ENCODE assay signal across 21 mouse cellular contexts in genomic region chr4:42860483-42860882, GRCm38 (mm10). TPM values are rescaled to one million over a fixed set of nuclear protein-coding genes. Genes with fewer than 3 reads are reported as not detected.
DNase-seq lines count a peak whose midpoint lies in the region; ATAC-seq and TF ChIP-seq lines count a peak whose summit lies in the region.
"Not testable (repeated sequence)": the region's sequence is repeated elsewhere in the genome, so short reads cannot be mapped to it uniquely, and the experiment has no call there.
"Had no signal": no experiment of that assay in that cellular context is flagged by ENCODE, and none has a peak within 500 bp of the region (broad histone marks: within the 10 kb centered on the region; RNA-seq: fewer than 3 reads in every experiment).

No protein-coding gene starts in this region.

- H3K27me3 ChIP-seq in liver, embryonic 14.5 days (ENCODE audit: control insufficient read depth, insufficient read depth, low read length); stomach, embryonic 15.5 days (replicated peaks): not testable (repeated sequence)

- TF ChIP-seq CTCF in bone marrow, adult 2 months (IDR thresholded peaks at IDR 0.05; ENCODE audit: control insufficient read depth, insufficient read depth, low read length); liver, embryonic 14.5 days (IDR thresholded peaks at IDR 0.05; ENCODE audit: low read depth): not testable (repeated sequence)

- not testable (repeated sequence) for H3K4me3 ChIP-seq in bone marrow, adult 2 months (replicated peaks; ENCODE audit: control insufficient read depth, low read depth, low read length); liver, embryonic 14.5 days (ENCODE audit: insufficient read depth in 1 of 2, low read depth in 2 of 2, low read length in 2 of 2); stomach, embryonic 15.5 days (replicated peaks)

- peak overlapping the region; percentile 90 for H3K27ac ChIP-seq in bone marrow, adult 2 months (ENCODE audit: control insufficient read depth, insufficient read depth, low read depth, low read length, poor library complexity)
- peak overlapping the region; percentile 97 for H3K27ac ChIP-seq in liver, embryonic 14.5 days
- not testable (repeated sequence) for H3K27ac ChIP-seq in stomach, embryonic 15.5 days

- H3K4me2 ChIP-seq in liver, embryonic 14.5 days (ENCODE audit: low read depth) = peak overlapping the region; percentile 60
- H3K4me2 ChIP-seq in stomach, embryonic 15.5 days = not testable (repeated sequence)

- peak; percentile 92 for TF ChIP-seq EP300 in liver, embryonic 14.5 days (IDR thresholded peaks at IDR 0.05; ENCODE audit: low read depth)

- peak overlapping the region; percentile 74 for H3K9ac ChIP-seq in liver, embryonic 14.5 days (replicated peaks)
- not testable (repeated sequence) for H3K9ac ChIP-seq in stomach, embryonic 15.5 days

- H3K9me3 ChIP-seq in liver, embryonic 14.5 days (ENCODE audit: control insufficient read depth, low read length); stomach, embryonic 15.5 days: not testable (repeated sequence)

- H3K36me3 ChIP-seq in liver, embryonic 14.5 days (replicated peaks; ENCODE audit: control insufficient read depth, insufficient read depth, low read depth); stomach, embryonic 15.5 days: not testable (repeated sequence)

- TF ChIP-seq POLR2A in bone marrow, adult 2 months (IDR thresholded peaks at IDR 0.05; ENCODE audit: borderline replicate concordance, control insufficient read depth, low read depth, low read length) = not testable (repeated sequence)

- peak; percentile 100 for ATAC-seq in liver, embryonic 14.5 days (ENCODE audit: insufficient read depth)
- peak; percentile 87 for ATAC-seq in megakaryocyte progenitor cell, adult 5-6 weeks (replicated peaks; ENCODE audit: poor library complexity)
- ATAC-seq in stomach, embryonic 15.5 days (ENCODE audit: insufficient read depth, low FRiP score, low read depth) = peak; percentile 87; the same call in 1 of the 2 replicates

- 62% methylated on average over 9 of the region's 9 CpGs for WGBS in bone marrow, adult 2 months
- 11% methylated on average over 9 of the region's 9 CpGs for WGBS in liver, embryonic 14.5 days (ENCODE audit: insufficient replicate concordance)
- 74% methylated on average over 9 of the region's 9 CpGs for WGBS in stomach, embryonic 15.5 days

- H3K4me1 ChIP-seq in bone marrow, adult 2 months (ENCODE audit: control insufficient read depth, insufficient read depth, low read length); stomach, embryonic 15.5 days: not testable (repeated sequence)
- H3K4me1 ChIP-seq in liver, embryonic 14.5 days (replicated peaks; ENCODE audit: control insufficient read depth in 2 of 2, insufficient read depth in 2 of 2, low read length in 1 of 2) = peaks cover 18 to 37% of the 10 kb centered on the region in 2 experiments

- peak; percentile 90 for DNase-seq in heart, adult 11 months
- peak; percentile 92 for DNase-seq in liver
- DNase-seq in liver, embryonic 14.5 days (ENCODE audit: low read depth in 3 of 3, low spot score in 3 of 3) = peak; percentile 90 to 92 (median 91)
- DNase-seq in spleen, postnatal 10 days (ENCODE audit: low spot score in 2 of 2) = peak; percentile 72 to 73

RNA-seq across cellular contexts. Expression of gene Gm12394, which starts 3.9 kb away (rescaled TPM):
- not detected in 2 replicates for polyA plus RNA-seq in bone marrow, adult 2 months (2011; ENCODE audit: insufficient read depth, insufficient read length, low replicate concordance, missing spikeins)
- 0.01 TPM in 1 of 2 replicates, not detected in the other for polyA plus RNA-seq in liver, embryonic 14.5 days (2012; rRNA removed)
- 0.05 TPM in 1 of 2 replicates, not detected in the other for polyA plus RNA-seq in liver, embryonic 14.5 days (2014; fragmentation: Nextera tagmentation; extraction: Ambion mirVana)
- total RNA-seq in megakaryocyte progenitor cell, adult 5-6 weeks (2015) = not detected in 2 replicates
- not detected in 2 replicates for total RNA-seq in megakaryocyte progenitor cell, adult 5-6 weeks (2017)
- 0.12 TPM in 1 of 2 replicates, not detected in the other for polyA plus RNA-seq in stomach, embryonic 15.5 days (2015; fragmentation: Nextera tagmentation; extraction: Ambion mirVana)
- total RNA-seq: adrenal gland, postnatal 14 days; gastrocnemius, adult 8-10 months; gastrocnemius, postnatal 36 days; heart, adult 18-20 months; heart, postnatal 36 days had no signal
- polyA plus RNA-seq: activated CD4-positive, CD25-positive, alpha-beta regulatory T cell, adult 4 months; C2C12; embryonic facial prominence, embryonic 10.5 days; erythroblast, embryonic 14.5 days; Patski had no signal

RNA-seq across cellular contexts. Expression of gene Fam205a1, which starts 6.8 kb away (rescaled TPM):
- polyA plus RNA-seq in bone marrow, adult 2 months (2011; ENCODE audit: insufficient read depth, insufficient read length, low replicate concordance, missing spikeins) = 0.45 and 0.84 TPM in 2 replicates
- polyA plus RNA-seq in liver, embryonic 14.5 days (2012; rRNA removed) = 0.21 and 0.22 TPM in 2 replicates
- 0.04 and 0.28 TPM in 2 replicates for polyA plus RNA-seq in liver, embryonic 14.5 days (2014; fragmentation: Nextera tagmentation; extraction: Ambion mirVana)
- not detected in 2 replicates for total RNA-seq in megakaryocyte progenitor cell, adult 5-6 weeks (2015)
- total RNA-seq in megakaryocyte progenitor cell, adult 5-6 weeks (2017) = not detected in 2 replicates
- not detected in 2 replicates for polyA plus RNA-seq in stomach, embryonic 15.5 days (2015; fragmentation: Nextera tagmentation; extraction: Ambion mirVana)
- total RNA-seq: adrenal gland, adult 18-20 months; adrenal gland, postnatal 14 days; gastrocnemius, adult 8-10 months; gastrocnemius, postnatal 36 days; heart, adult 18-20 months had no signal
- polyA plus RNA-seq: activated CD4-positive, CD25-positive, alpha-beta regulatory T cell, adult 4 months; C2C12; embryonic facial prominence, embryonic 10.5 days; embryonic facial prominence, embryonic 14.5 days; erythroblast, embryonic 14.5 days; heart, postnatal 0 days; hindbrain, embryonic 11.5 days; Patski had no signal

RNA-seq across cellular contexts. Expression of gene Fam205c, which starts 13.6 kb away (rescaled TPM):
- polyA plus RNA-seq in bone marrow, adult 2 months (2011; ENCODE audit: insufficient read depth, insufficient read length, low replicate concordance, missing spikeins) = not detected in 2 replicates
- polyA plus RNA-seq in liver, embryonic 14.5 days (2012; rRNA removed) = 0.06 and 0.07 TPM in 2 replicates
- polyA plus RNA-seq in liver, embryonic 14.5 days (2014; fragmentation: Nextera tagmentation; extraction: Ambion mirVana) = 0.15 and 0.30 TPM in 2 replicates
- total RNA-seq in megakaryocyte progenitor cell, adult 5-6 weeks (2015) = not detected in 2 replicates
- total RNA-seq in megakaryocyte progenitor cell, adult 5-6 weeks (2017) = not detected in 2 replicates
- polyA plus RNA-seq in stomach, embryonic 15.5 days (2015; fragmentation: Nextera tagmentation; extraction: Ambion mirVana) = 0.24 and 0.42 TPM in 2 replicates
- total RNA-seq: adrenal gland, postnatal 14 days had no signal
- polyA plus RNA-seq: activated CD4-positive, CD25-positive, alpha-beta regulatory T cell, adult 4 months; C2C12; erythroblast, embryonic 14.5 days; Patski had no signal

RNA-seq across cellular contexts. Expression of gene Phf24, which starts 56.0 kb away (rescaled TPM):
- polyA plus RNA-seq in bone marrow, adult 2 months (2011; ENCODE audit: insufficient read depth, insufficient read length, low replicate concordance, missing spikeins) = not detected in 2 replicates
- polyA plus RNA-seq in liver, embryonic 14.5 days (2012; rRNA removed) = 0.12 and 0.16 TPM in 2 replicates
- 0.08 and 0.14 TPM in 2 replicates for polyA plus RNA-seq in liver, embryonic 14.5 days (2014; fragmentation: Nextera tagmentation; extraction: Ambion mirVana)
- total RNA-seq in megakaryocyte progenitor cell, adult 5-6 weeks (2015) = 0.30 and 0.46 TPM in 2 replicates
- 0.03 and 0.79 TPM in 2 replicates for total RNA-seq in megakaryocyte progenitor cell, adult 5-6 weeks (2017)
- 1.1 and 2.1 TPM in 2 replicates for polyA plus RNA-seq in stomach, embryonic 15.5 days (2015; fragmentation: Nextera tagmentation; extraction: Ambion mirVana)
- polyA plus RNA-seq: C2C12; erythroblast, embryonic 14.5 days; Patski had no signal
